37 mouse cellular contexts compared by ENCODE assay signal in genomic region chr2:55447298-55447697, GRCm38 (mm10). TPM values are rescaled to one million over a fixed set of nuclear protein-coding genes. Genes with fewer than 3 reads are reported as not detected.
"Had no signal": no experiment of that assay in that cellular context is flagged by ENCODE, and none has a peak within 500 bp of the region (broad histone marks: within the 10 kb centered on the region; RNA-seq: fewer than 3 reads in every experiment).

No protein-coding gene starts in this region.

- ATAC-seq: hindbrain, embryonic 16.5 days; hindbrain, postnatal 0 days; inflammation-experienced regulatory T-cells, adult 6 months; intestine, embryonic 15.5 days; intestine, embryonic 16.5 days; intestine, postnatal 0 days had no signal

- H3K27me3 ChIP-seq: heart, embryonic 12.5 days; heart, embryonic 13.5 days; heart, embryonic 15.5 days; hindbrain, embryonic 12.5 days; hindbrain, embryonic 13.5 days; hindbrain, embryonic 15.5 days; intestine, embryonic 15.5 days; kidney, embryonic 15.5 days had no signal

- H3K9ac ChIP-seq: heart, embryonic 12.5 days; heart, embryonic 13.5 days; heart, embryonic 15.5 days; hindbrain, embryonic 12.5 days; hindbrain, embryonic 13.5 days; hindbrain, embryonic 14.5 days; hindbrain, embryonic 15.5 days; intestine, embryonic 15.5 days; kidney, embryonic 15.5 days had no signal

- DNase-seq: heart, adult 2 months; heart, postnatal 10 days; heart, postnatal 14 days; heart, postnatal 36 days; heart, postnatal 4 days; kidney, adult 11 months; kidney, adult 18-20 months; kidney, adult 2 months; kidney, adult 8-10 months; kidney, adult 9 months; kidney, postnatal 10 days; kidney, postnatal 14 days; kidney, postnatal 25 days; kidney, postnatal 36 days; kidney, postnatal 4 days; layer of hippocampus, adult 9-11 months; layer of hippocampus, postnatal 36 days had no signal

- H3K36me3 ChIP-seq: heart, embryonic 10.5 days; heart, embryonic 12.5 days; heart, embryonic 13.5 days; heart, embryonic 15.5 days; hindbrain, embryonic 10.5 days; hindbrain, embryonic 12.5 days; hindbrain, embryonic 13.5 days; hindbrain, embryonic 15.5 days; intestine, embryonic 15.5 days; kidney, embryonic 15.5 days had no signal

- H3K4me1 ChIP-seq: heart, embryonic 10.5 days; heart, embryonic 12.5 days; hindbrain, embryonic 12.5 days; hindbrain, embryonic 15.5 days; intestine, embryonic 15.5 days; kidney, embryonic 15.5 days had no signal

- H3K4me2 ChIP-seq: heart, embryonic 11.5 days; heart, embryonic 12.5 days; heart, embryonic 13.5 days; heart, embryonic 15.5 days; hindbrain, embryonic 12.5 days; hindbrain, embryonic 13.5 days; hindbrain, embryonic 14.5 days; hindbrain, embryonic 15.5 days; intestine, embryonic 15.5 days; kidney, embryonic 15.5 days had no signal

- H3K4me3 ChIP-seq: heart, adult 2 months; heart, embryonic 10.5 days; heart, embryonic 12.5 days; heart, embryonic 13.5 days; heart, embryonic 15.5 days; hindbrain, embryonic 10.5 days; hindbrain, embryonic 12.5 days; hindbrain, embryonic 13.5 days; hindbrain, embryonic 15.5 days; intestine, embryonic 15.5 days; kidney, embryonic 15.5 days had no signal

- H3K27ac ChIP-seq: heart, adult 2 months; heart, embryonic 10.5 days; heart, embryonic 13.5 days; heart, embryonic 15.5 days; hindbrain, embryonic 10.5 days; hindbrain, embryonic 12.5 days; hindbrain, embryonic 13.5 days; hindbrain, embryonic 14.5 days; hindbrain, embryonic 15.5 days; hindbrain, postnatal 0 days; intestine, embryonic 15.5 days; kidney, embryonic 15.5 days; kidney, postnatal 0 days had no signal

- H3K9me3 ChIP-seq: heart, embryonic 10.5 days; heart, embryonic 12.5 days; heart, embryonic 13.5 days; heart, embryonic 15.5 days; hindbrain, embryonic 10.5 days; hindbrain, embryonic 12.5 days; hindbrain, embryonic 13.5 days; hindbrain, embryonic 15.5 days; intestine, embryonic 15.5 days; kidney, embryonic 15.5 days had no signal

RNA-seq across cellular contexts. Expression of gene Kcnj3, which starts 11.5 kb away (rescaled TPM):
- total RNA-seq: hematopoietic stem cell, adult 5-6 weeks had no signal
- polyA plus RNA-seq: inflammation-experienced regulatory T-cells, adult 6 months; kidney, embryonic 14.5 days had no signal
